Mouse (Mus musculus) adrenal gland, postnatal 14 days (tissue): ENCODE data around the gene Nid2. TPM values are rescaled to one million over a fixed set of nuclear protein-coding genes. Genes with fewer than 3 reads are reported as not detected.
A peak's percentile ranks its signal among the peaks of the same experiment; 100 is the strongest.

Source experiments
- DNase-seq: peaks from one replicate; pipeline ENCODE4 v3.0.0; 2021; ENCODE audit warnings: mixed read lengths
- total RNA-seq: library from RNA; stranded (reverse); gene quantifications from 2 replicates; pipeline ENCODE4 v1.2.3, GENCODE M21; 2021

Nid2 gene
- total RNA-seq, 1 experiment from 2014 or later, result 44.7 TPM

DNA sequence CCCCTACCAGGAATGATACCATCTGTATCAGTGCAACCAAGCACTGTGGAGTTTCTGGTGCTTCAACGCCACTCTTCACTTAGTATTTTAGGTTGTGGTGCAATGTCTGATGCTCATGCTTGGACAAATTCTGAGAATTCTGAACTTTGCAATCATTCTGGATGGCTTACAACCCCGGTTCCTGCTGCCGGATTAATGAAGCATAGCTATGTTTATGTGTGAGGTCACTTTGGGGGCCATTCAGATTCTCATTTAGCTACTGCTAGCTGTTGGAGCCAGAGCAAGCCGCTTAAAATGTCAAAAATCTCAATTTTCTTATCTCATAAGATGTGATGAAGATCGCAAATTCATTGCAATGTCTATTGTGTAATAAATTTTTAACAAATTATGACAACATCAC, 6.2 kb upstream of the Nid2 start:
- DNase-seq, result no peak

DNA sequence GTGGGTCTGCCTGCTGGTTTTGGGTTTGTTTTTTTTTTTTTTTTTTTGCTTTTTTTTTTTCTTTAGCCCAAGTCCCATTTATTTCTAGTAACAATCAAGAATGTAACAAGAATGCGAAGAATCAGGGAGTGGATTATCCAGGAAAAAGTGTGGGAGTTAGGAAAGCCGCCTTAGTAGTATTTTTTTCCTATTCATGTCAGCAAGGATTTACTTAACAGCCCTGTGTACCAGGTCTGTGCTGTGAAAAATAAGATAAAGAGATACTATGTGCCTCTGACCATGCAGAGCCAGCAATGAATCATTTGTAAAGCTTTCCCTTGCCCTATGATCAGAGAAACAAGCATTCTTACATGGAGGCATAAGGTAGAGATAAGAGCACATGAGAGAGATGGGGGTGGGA, 4.8 kb upstream of the Nid2 start:
- DNase-seq, result no peak

DNA sequence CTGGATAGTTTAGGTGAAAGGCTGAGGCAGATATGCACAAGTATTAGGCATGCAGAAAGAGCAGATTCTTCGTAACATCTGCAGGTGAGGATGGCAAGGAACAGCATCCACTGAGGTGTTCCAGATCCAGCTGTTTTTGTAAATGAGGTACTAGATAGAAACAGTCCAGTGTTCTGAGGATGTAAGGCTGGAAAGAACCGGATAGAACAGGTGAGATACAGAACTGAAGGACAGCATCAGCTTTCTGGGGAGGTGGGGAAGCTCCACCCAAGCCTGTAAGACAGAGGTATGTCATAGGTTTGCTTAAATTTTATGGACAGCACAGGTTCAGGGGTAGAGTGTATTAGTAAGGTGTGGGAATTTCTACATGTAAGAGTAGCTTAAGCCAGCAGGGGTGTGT, 4.3 kb upstream of the Nid2 start:
- no peak for DNase-seq

DNA sequence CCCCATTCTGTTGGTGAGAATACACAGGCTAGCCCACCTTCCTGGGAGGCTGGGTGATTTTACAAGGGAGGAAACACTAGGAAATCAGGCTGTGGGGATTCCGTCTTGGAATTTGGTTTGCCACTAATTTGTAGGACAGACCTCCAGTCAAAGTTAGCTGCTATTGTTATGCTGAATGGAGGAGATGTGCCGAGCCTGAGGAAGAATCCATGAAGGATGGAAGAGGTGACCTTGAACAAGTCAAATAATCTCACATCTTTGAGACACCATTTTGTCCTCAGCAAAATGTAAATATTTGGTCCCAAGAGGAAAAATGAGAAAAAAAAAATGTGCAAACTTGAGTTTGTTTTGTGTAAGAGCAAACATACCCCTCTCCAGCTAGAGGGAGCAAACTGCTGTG, 1.3 kb upstream of the Nid2 start:
- no peak for DNase-seq

DNA sequence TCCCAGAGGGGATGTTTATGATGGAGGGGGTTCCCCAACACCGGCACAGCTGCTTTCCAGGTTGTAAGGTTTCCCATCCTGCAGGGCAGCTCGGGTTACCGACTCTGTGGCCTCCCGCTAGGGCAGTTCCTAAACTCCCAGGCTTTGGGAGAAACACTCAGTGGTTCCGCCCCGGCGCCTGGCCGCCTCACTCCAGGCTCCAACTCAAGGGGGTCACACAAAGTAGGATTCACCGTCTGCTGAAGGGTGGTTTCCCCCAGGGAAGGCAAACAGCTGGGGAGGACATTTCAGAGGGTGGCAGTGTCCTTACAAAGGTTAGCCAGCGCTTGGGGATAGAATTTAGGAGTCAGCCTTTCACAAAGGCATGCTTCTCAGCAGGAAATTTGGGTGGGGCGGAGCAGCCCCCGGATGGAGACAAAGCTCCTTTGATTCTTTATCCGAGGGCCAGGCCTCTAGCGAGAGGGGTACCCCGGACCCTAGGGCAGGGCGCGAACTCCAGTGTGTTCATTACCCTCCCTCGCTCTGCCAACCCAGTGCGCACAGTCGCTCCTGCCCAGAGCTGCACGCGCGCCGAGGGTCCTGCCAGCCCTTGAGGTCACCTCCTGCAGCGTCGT, 547 bp upstream of the Nid2 start:
- DNase-seq, result peak; percentile 31

DNA sequence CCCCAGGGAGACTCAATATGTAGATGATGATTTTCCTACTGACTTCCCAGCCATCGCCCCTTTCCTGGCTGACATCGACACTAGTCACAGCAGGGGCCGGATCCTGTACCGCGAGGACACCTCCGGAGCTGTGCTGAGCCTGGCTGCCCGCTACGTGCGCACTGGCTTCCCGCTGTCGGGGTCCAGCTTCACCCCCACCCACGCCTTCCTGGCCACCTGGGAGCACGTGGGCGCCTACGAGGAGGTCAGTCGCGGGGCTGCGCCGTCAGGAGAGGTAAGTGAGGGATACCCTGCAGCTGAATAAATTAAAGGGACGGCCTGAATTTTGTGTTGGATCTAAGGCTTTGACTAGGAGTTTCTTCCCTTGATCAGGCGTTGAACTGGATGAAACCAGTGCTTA, 1.2 kb downstream of the Nid2 start:
- peak; percentile 37 for DNase-seq

DNA sequence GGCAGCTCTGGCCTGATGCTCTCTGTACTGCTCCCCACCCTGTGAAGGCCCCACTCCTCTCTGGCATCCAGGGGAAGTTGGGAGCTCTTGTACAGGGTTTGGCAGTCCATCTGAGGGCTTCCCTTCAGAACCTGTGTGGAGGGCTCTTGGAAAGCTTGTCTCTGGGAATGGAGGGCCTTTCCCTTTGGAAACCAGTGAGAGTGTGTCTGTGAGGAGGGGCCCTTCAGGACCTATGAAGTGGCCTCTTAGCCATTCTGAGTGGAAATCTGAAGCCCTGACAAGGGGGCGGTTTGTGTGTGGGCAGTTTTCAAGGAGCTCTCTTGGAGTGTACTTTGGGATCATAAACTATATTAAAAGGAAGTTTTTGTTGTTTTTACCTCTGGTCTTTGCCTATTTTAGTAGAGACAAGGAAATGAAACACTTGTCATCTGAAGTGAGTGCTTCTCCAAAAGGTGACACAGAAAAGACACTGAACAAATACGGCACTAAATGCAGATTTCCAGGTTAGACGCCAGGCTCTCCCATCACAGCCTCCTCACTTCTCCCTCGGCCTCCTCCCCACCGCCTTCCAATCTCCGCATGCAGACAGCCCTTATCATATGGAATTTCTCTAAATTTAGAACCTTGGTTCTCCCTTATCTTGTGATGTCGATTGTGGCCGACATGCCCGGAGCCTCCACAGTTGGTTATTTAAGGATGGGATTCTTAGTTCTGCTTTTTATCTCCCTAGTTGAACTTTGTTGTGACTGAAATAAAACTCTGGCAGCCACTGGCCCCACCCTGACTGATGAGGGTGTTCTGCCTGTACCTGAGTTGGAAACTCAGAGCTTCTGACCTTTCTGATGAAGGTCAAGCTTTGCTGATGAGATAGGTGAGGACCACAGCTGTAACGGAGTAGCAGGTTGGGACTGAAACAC, 8.5 kb downstream of the Nid2 start:
- DNase-seq, result no peak

DNA sequence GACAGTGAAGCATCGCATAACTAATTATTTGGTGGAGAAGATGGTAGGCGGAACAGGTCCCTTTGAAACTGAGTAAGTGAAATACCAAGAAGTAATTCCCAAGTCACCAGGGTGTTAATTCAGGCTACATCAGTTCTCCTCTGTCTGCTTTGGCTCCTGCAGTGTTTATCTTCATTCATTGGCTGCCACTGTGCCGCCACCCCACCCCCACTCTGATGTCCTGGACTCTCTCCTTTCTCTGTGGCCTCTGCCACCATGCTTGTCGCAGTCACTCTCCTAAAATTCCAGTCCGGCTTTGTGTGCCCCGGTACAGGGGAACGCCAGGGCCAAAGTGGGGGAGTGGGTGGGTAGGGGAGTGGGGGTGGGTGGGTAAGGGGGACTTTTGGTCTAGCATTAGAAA, 9.7 kb downstream of the Nid2 start:
- DNase-seq, result no peak

DNA sequence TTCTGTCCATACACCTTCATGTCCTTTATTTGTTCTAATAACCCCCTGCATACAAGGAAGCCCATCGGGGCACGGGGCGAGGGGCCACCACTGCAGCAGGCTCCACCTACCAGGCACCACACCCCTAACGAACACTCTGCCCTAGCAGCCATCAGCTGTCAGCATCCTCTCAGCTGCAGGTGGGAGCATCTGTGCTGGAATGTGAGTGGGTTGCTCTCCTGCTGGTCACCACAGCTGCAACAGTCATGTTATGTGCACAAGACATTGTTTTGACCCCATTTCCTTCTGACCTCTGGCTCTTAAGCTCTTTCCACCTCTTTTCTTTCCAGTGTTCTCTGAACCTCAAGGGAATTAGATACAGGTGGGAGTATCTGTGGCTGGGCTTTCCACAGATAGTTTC, 10.9 kb downstream of the Nid2 start:
- no peak for DNase-seq

DNA sequence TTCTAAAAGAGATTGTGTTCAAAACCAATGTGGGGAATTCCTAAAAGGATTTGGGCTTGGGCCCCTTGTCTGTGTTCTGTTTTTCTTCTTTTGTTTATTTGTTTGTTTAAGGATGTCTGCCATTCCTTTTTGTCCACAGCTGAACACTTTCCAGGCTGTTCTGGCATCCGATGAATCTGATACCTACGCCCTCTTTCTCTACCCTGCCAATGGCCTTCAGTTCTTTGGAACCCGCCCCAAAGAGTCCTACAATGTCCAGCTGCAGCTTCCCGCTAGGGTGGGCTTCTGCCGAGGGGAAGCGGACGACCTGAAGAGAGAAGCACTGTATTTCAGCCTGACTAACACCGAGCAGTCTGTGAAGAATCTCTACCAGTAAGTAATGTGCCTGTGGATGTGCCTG, 12.5 kb downstream of the Nid2 start:
- DNase-seq, result no peak

DNA sequence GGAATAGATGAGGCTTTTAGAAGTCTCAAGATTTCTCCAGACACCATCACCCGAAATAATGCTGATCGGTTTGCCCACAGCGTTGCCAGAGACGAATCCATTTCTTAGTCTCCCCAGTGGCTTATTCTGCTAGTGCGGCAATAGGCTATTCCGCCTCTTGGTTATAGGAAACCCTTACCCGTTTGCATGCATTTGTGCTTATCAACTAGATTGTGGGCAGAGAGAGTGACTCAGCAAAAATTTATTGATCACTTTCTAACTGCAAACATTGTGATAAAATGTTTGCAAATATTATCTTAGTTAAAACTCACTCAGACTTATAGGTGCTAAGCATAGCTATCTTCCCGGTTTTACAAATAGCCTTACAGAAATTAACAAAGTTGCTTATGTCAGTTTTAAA, 13.3 kb downstream of the Nid2 start:
- no peak for DNase-seq

DNA sequence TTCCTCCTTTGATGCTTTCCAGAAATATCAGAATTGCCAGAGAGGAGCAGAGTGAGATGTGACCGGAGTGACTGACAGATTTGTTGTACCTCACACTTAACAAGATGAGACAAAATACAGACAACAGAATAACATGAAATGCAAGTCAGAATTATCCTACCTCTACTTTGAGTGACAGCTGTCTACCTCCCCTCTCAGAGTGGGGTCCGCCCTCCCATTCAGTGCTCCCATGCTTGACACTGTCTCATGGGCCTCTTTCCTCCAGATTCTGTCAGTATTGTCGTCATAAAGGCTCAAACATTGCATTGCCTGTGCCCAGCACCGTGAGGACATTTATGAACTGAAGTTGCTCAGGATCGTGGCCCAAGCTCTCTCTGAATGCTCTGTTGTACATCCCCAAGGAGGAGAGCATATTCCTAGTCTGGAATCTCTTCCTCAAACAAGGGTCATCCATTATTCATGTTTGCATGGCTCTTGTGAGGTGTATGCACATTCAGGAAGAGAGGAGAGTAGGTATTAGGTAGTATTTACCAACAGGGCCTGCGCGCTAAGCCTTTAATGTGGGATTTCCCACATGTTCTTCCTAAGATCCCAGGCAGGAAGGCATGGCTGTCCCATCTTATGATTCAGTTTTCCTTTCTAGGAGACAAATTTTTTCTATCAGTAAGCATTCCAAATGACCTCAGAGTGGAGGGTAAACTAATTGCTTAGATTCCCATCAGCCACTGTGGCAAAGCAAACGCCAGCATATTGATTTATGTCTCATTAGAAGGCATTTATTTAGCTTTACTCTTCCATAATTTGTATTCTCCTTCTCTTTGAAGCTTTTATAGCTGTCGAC, 14.7 kb downstream of the Nid2 start:
- no peak for DNase-seq

DNA sequence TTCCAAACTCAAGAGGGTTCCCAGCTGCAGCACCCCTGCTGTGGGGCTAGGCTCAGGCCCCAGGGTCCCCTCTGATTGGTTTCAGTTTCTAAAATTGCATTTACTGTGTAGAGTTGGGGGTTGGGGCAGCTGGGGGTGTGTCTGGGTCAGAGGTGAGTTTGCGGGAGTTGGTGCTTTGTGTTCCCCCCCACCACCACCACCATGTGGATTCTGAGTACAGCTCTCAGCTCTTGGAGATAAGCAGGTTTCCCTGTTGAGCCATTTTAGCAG, 15.2 kb downstream of the Nid2 start:
- no peak for DNase-seq

DNA sequence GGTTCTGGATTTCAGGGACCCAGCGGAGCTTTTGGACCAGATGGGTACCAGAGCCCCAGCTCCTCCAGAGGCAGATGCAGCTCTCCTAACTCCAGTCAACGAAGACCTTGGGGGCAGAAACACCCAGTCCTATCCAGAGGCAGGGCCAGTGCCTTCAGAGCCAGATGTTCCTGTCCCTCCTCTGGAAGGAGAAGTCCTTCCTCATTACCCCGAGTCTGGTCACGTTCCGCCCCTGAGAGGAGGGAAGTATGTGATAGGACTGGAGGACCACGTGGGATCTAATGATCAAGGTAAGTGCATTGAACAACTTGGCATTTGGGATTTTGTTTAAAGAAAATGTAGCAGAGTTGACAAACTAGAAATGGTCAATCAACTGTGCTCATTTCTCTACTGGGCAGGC, 17.6 kb downstream of the Nid2 start:
- DNase-seq, result no peak

DNA sequence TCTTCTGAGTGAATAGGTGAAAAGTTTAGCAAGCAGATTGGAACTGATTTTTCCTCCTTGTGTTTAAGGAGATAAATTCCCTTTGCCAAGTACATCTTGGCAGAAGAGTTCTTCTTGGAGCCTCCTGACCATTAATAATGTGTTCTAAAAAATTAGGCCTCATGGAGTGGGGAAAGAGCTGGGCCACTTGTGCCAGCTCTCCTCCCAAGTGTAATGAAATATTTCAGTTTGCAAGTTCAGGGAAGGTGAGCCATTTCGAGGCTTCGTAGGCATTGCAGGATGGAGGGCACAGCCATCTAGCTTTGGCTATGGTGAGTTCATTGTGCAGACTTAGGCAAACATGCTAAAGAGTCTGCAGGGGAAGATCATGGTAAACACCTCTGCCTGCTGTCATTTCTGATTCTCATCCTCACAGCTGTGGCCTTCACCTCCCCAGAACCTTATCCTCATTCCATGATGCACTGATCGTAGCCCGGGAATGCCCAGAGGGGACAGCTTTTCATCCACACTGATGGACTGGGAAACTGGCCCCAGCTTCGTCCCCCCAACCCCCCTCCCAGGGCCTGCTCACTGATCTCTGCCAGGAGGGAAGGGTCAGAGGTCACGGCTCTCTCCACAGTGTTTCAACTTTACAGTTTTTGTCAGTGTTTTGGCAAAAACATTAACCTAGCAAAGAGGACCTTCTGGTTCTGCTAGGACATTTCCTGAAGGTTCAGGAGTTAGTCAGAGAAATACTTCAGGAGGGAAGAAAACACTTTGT, 18.6 kb downstream of the Nid2 start:
- peak; percentile 64 for DNase-seq

DNA sequence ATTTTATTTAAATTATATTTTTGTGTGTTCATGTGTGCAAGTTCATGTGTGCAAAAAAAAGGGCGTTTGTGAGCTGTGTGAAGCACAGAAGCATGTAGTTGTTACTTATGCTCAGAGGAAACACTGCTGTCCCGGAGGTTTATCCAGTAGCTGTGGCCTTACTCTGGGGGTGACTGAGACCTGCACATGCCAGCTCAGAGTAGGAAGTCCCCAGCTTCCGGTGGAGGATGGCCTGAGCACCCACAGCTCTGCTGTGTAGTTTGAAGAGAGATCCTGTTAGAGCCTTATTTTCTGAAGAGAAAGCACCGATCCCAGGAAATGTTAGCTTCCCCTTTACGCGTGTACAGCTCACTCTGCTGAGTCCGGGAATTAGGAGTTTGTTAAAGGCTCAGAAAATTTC, 20.1 kb downstream of the Nid2 start:
- no peak for DNase-seq

DNA sequence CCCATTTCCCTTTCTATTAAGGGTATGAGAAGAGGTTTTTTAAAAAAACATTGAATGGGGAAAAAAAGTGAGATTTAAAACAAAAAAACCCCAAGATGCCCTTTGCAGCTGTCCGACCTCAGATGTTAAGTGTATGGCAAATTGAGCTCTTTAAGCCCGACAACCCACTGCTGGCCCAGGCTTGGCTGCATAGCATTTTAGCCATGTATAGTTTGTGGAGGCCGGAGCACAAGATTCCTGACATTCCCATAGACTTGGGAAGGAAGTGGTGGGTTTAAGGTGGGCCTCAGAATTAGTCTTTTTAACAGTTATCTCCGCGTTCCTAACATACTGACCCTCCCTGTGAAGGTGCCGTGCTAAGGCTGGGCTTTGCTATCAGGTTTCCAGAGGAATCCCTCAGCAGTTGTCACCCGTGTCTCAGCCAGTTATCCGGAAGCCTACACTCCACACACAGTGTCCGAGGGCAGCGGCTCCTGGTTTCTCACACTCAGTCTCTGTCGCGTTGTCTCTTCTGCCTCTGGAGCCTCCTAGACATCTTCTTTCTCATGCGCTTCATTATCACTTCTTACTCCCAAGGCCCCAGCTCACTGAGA, 23.1 kb downstream of the Nid2 start:
- no peak for DNase-seq

DNA sequence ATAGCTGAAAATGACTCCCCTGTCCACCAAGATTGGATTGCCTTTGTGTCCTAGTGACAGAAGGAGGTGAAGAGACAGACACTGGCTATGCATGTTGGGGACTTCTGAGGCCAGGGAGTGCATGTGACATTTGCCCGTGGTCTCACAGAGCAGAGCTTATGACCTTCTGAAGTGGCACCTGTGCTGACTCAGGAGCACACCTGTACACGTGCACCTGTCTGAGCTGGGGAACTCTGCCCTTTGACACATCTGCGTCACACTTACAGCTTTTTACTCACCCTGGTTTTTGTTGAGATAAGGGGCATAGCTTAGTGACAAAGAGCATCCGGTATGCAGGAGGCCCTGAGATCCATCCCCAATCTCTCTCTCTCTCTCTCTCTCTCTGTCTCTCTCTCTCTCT, 24.4 kb downstream of the Nid2 start:
- no peak for DNase-seq

DNA sequence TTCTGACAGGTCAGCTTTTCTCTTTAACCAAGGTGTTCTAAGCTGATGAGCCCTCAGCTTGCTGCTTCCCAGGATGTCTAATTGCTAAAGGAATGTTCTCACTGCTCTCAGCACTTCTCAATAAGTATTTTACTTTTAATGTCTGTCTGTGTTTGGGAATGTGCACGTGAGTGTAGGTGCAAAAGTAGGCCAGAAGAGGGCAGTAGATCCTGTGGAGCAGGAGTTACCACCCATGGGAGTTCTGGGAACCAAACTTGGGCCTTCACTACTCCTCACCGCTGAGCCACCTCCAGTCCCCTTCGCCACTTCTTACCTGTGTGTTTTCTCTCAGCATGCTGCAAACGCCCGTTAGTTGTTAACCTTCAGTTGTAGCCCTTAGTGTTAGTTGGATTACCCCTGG, 25.1 kb downstream of the Nid2 start:
- DNase-seq, result no peak

DNA sequence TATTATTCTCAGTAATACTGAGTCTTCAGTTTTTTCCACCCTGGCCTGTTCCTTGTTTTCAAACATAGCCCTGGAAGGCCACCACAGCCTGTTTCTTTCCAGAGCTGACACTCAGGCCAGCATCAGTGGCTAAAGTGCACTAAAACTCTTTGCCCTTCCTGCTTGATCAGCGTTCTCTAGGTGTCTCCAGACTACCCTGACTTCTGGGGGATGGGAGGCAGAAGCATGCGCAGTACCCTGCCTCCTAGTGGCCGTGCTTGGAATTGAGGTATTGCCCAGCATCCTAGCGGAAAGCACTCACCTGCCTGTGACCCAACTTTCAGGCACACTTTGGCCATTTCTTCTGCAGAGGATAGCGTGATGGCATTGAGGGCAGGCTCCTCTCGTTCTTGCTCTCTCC, 25.8 kb downstream of the Nid2 start:
- peak; percentile 63 for DNase-seq

DNA sequence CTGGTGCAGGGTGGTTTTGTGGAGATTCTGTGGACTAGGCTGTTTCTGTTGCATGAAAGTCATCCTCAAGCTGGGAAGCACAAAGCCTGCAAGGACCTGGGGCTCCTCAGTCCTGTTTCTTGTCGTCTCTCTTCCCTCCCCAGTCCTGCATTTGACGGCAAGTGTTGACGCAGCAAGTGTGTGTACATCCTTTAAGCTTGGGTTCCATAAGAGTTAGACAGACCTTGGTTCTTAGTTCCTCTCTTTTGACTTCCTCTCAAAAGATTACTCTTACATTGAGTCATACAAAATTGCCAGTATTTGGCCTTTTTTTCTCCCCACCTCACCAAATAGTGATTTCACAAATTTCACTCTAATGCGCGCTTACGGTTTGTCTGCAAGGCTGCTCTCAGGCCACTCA, 26.3 kb downstream of the Nid2 start:
- no peak for DNase-seq

DNA sequence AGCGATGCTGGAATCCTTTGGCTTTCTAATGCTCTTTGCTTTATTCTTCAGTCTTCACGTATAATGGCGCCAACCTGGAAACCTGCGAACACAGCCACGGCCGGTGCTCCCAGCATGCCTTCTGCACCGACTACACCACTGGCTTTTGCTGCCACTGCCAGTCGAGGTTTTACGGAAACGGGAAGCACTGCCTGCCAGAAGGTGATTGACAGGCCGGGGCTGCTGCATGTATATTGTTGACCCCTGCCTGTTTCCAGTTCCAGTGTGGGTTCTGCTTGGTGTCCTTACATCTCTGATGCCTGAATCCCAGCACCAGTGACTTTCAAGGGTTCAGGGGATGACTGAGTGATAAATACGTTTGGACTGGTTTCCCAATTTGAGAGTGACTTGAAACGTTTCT, 26.9 kb downstream of the Nid2 start:
- DNase-seq, result no peak
